Mouse (Mus musculus) R1 (cell line): ENCODE results near the gene Zbtb12.
A peak's percentile ranks its signal among the peaks of the same experiment; 100 is the strongest.
"Not testable (repeated sequence)": the region's sequence is repeated elsewhere in the genome, so short reads cannot be mapped to it uniquely, and the experiment has no call there.

ENCODE experiments used
- DNase-seq: peaks from one replicate; pipeline ENCODE4 v3.0.0-alpha.2; 2018; ENCODE audit warnings: low read depth, low spot score

The Zbtb12 gene

GRCm38 (mm10) chr17:34879336-34879879, at the start of gene Zbtb12:
Zbtb12 (plus strand) TSS chr17:34879483.
- peak; percentile 25 for DNase-seq

GRCm38 (mm10) chr17:34830776-34831175, 48.5 kb upstream of the Zbtb12 start:
- not testable (repeated sequence) for DNase-seq

- DNase-seq: no peak
These were observed 43.0 kb upstream of the Zbtb12 start for GRCm38 (mm10) chr17:34836155-34836855.

GRCm38 (mm10) chr17:34836856-34837221, 42.4 kb upstream of the Zbtb12 start, which contains the start of the genes Stk19 and Dxo:
Stk19 (minus strand) TSS chr17:34836945.
Dxo (plus strand) TSS chr17:34837019.
- peak; percentile 98 for DNase-seq

- DNase-seq: no peak
These were observed 41.6 kb upstream of the Zbtb12 start for GRCm38 (mm10) chr17:34837464-34838324.

GRCm38 (mm10) chr17:34838785-34839184, 40.5 kb upstream of the Zbtb12 start:
- no peak for DNase-seq

GRCm38 (mm10) chr17:34840736-34841307, 38.5 kb upstream of the Zbtb12 start:
- no peak for DNase-seq

- DNase-seq: no peak
These were observed 34.4 kb upstream of the Zbtb12 start for GRCm38 (mm10) chr17:34844884-34845283.

GRCm38 (mm10) chr17:34847192-34847591, 32.1 kb upstream of the Zbtb12 start:
- no peak for DNase-seq

GRCm38 (mm10) chr17:34847615-34848014, 31.7 kb upstream of the Zbtb12 start:
- no peak for DNase-seq

GRCm38 (mm10) chr17:34849722-34850516, 29.4 kb upstream of the Zbtb12 start, which contains the start of the genes Skiv2l and Nelfe:
Skiv2l (minus strand) TSS chr17:34850210.
Nelfe (plus strand) TSS chr17:34850391.
- peak; percentile 96 for DNase-seq

GRCm38 (mm10) chr17:34850517-34851125, 28.7 kb upstream of the Zbtb12 start:
- no peak for DNase-seq

- DNase-seq: no peak
These were observed 25.8 kb upstream of the Zbtb12 start for GRCm38 (mm10) chr17:34853511-34853910.

GRCm38 (mm10) chr17:34854761-34855160, 24.5 kb upstream of the Zbtb12 start:
- no peak for DNase-seq

- DNase-seq: peak; percentile 25
These were observed 23.5 kb upstream of the Zbtb12 start for GRCm38 (mm10) chr17:34855825-34856224.

- DNase-seq: no peak
These were observed 20.6 kb upstream of the Zbtb12 start for GRCm38 (mm10) chr17:34858670-34859069.

- no peak for DNase-seq
These were observed 18.8 kb upstream of the Zbtb12 start for GRCm38 (mm10) chr17:34860514-34860913.

- no peak for DNase-seq
These were observed 17.4 kb upstream of the Zbtb12 start for GRCm38 (mm10) chr17:34861704-34862415.

GRCm38 (mm10) chr17:34862416-34863081, 16.7 kb upstream of the Zbtb12 start, which contains the start of gene Cfb:
Cfb (minus strand) TSS chr17:34862518.
- DNase-seq: no peak
